Mouse (Mus musculus) heart, adult 2 months (tissue): ENCODE measurements at regions not wholly inside any gene's neighbourhood (a gene's known extent, or its start where the extent isn't known, plus 50 kb on each side); places are given as distances from the start of the nearest gene placed in this dataset.

Experiments
- CTCF ChIP-seq: fragments of 200-600 bp; IDR thresholded peaks from 2 replicates; pipeline ENCODE4 v1.8.1; 2022; ENCODE audit warnings: antibody characterized with exemption, mild to moderate bottlenecking, moderate library complexity
- EP300 ChIP-seq: fragments of 200-500 bp; IDR thresholded peaks from 2 replicates; pipeline ENCODE4 v1.6.1; 2011; ENCODE audit warnings: low read depth, low read length, control low read depth; ENCODE audit not compliant: insufficient read depth
- POLR2A ChIP-seq: fragments of 200-500 bp; IDR thresholded peaks from 2 replicates; pipeline ENCODE4 v1.6.1; 2011; ENCODE audit warnings: mild to moderate bottlenecking, low read depth, low read length, control low read depth; ENCODE audit not compliant: insufficient read depth

DNA sequence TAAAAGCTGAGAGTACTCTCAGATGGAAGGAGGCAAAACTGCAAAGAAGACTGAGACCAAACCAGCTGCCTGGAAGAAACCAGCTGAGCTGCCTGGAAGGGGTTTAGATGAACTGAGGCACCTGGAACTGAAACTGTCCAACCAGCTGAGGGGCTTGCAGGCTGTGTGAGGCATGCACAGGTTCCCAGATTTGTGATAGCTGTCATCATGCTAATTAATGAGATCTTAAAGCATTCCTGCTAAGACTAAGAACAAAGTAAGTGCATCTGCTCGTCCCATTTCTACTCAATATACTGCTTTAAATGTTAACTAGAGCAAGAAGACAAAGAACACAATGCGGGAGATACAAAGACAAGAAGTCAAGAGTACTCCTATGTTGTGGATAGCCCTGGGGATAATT lies 71.1 kb upstream of the Spred1 start:
- TF ChIP-seq CTCF (no peak), POLR2A (no peak), EP300 (no peak)
